Mouse (Mus musculus) kidney, adult 2 months (tissue): Measurements from ENCODE around the gene 1700102P08Rik.

ENCODE experiments used
- CTCF ChIP-seq: fragments of 200-500 bp; conservative IDR thresholded peaks from 2 replicates; pipeline ENCODE4 v1.5.1; 2011; ENCODE audit warnings: low read depth, mild to moderate bottlenecking, control low read depth, low read length, moderate library complexity, mixed read lengths; ENCODE audit not compliant: insufficient read depth, insufficient read length
- POLR2A ChIP-seq: fragments of 200-500 bp; IDR thresholded peaks from one replicate; pipeline ENCODE4 v1.6.1; 2011; ENCODE audit warnings: low read depth, low read length, control low read depth

DNA sequence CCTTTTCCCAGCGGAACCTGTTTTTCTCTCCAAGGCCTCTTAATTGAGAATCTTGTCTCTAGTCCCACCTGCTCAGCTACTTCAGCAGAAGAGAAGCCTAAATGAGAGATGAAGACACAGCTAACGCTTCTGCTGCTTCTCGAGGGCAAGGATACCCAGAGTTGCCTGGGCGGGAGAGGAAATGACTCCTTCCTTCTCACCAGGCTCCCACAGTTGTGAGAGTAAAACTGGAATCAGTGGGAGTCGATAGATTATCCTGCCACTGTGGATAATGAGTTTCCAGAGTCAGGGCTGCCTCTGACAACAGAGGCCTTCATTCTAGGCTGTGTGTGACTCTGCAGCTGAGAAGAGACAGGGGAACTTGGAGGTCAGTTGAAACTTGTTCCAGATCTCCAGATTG is 47.9 kb downstream of the 1700102P08Rik start:
- TF ChIP-seq POLR2A (no peak), CTCF (no peak)
